Mouse (Mus musculus) liver, embryonic 14.5 days (tissue): Measurements from ENCODE around the gene Map2. TPM values are rescaled to one million over a fixed set of nuclear protein-coding genes. Genes with fewer than 3 reads are reported as not detected.

Source experiments
- ATAC-seq: fragments of 200-750 bp; cut with Nextera tagmentation; 2 replicates; pipeline ENCODE4 v1.8.0; 2017; ENCODE audit warnings: moderate number of reproducible peaks, mild to moderate bottlenecking, moderate library complexity; ENCODE audit not compliant: insufficient read depth
- DNase-seq, 3 experiments: peaks; one replicate each; pipeline ENCODE4 v3.0.0-alpha.2; 2012 to 2013; ENCODE audit warnings: low read depth in 3 of 3, low spot score in 3 of 3
- H3K27ac ChIP-seq: fragments of 300-500 bp; sonication (generic); 2 replicates; pipeline ENCODE4 v1.5.1; 2014; ENCODE audit warnings: moderate library complexity, mild to moderate bottlenecking, control low read depth, inconsistent platforms
- H3K27me3 ChIP-seq: fragments of 300-500 bp; sonication (generic); 2 replicates; pipeline ENCODE4 v1.6.1; 2014; ENCODE audit warnings: mild to moderate bottlenecking, low read length, moderate library complexity; ENCODE audit not compliant: control insufficient read depth, insufficient read depth
- H3K36me3 ChIP-seq: fragments of 300-500 bp; sonication (generic); replicated peaks from 2 replicates; pipeline ENCODE4 v1.6.1; 2014; ENCODE audit warnings: low read depth; ENCODE audit not compliant: control insufficient read depth, insufficient read depth
- H3K4me1 ChIP-seq, 2 experiments: fragments of 200-500 bp in 1 of 2; fragments of 300-500 bp in 1 of 2; sonication (generic) in 1 of 2; replicated peaks; 2 replicates each; pipeline ENCODE4 v1.6.1; 2012 to 2014; ENCODE audit warnings: antibody characterized with exemption in 1 of 2, inconsistent platforms in 1 of 2, low read length in 1 of 2; ENCODE audit not compliant: control insufficient read depth in 2 of 2, insufficient read depth in 2 of 2
- H3K4me2 ChIP-seq: fragments of 300-500 bp; sonication (generic); 2 replicates; pipeline ENCODE4 v1.6.1; 2014; ENCODE audit warnings: low read depth, mild to moderate bottlenecking, control low read depth, moderate library complexity
- H3K4me3 ChIP-seq, 2 experiments: fragments of 200-500 bp in 1 of 2; fragments of 300-500 bp in 1 of 2; sonication (generic) in 1 of 2; 2 replicates each; pipeline ENCODE4 v1.5.1; 2012 to 2014; ENCODE audit warnings: low read depth in 2 of 2, low read length in 2 of 2, mild to moderate bottlenecking in 2 of 2, control low read depth in 1 of 2, inconsistent platforms in 1 of 2, moderate library complexity in 1 of 2; ENCODE audit not compliant: insufficient read depth in 1 of 2
- H3K9ac ChIP-seq: fragments of 300-500 bp; sonication (generic); replicated peaks from 2 replicates; pipeline ENCODE4 v1.6.1; 2014; ENCODE audit warnings: mild to moderate bottlenecking, control low read depth, moderate library complexity
- H3K9me3 ChIP-seq: fragments of 300-500 bp; sonication (generic); 2 replicates; pipeline ENCODE4 v1.6.1; 2016; ENCODE audit warnings: low read length, mixed read lengths; ENCODE audit not compliant: control insufficient read depth
- CTCF ChIP-seq: IDR thresholded peaks from 2 replicates; pipeline ENCODE4 v1.5.1; 2016; ENCODE audit warnings: antibody characterized with exemption, low read depth, control low read depth
- EP300 ChIP-seq: IDR thresholded peaks from 2 replicates; pipeline ENCODE4 v1.6.1; 2016; ENCODE audit warnings: antibody characterized with exemption, low read depth
- WGBS: fragments of 180-500 bp; shearing (Covaris S2); extraction: QIAGEN DNeasy Blood & Tissue Kit; methylation state at CpG from one replicate; pipeline ENCODE4 v1.1.7; 2014; ENCODE audit not compliant: insufficient replicate concordance; 5-methylcytosine and 5-hydroxymethylcytosine counted together
- polyA plus RNA-seq, 2 experiments: library from polyadenylated mRNA; depleted of rRNA in 1 of 2; stranded (reverse) in 1 of 2; unstranded in 1 of 2; fragments of >200 nt; fragmentation: Nextera tagmentation in 1 of 2; extraction: Ambion mirVana in 1 of 2; gene quantifications; 2 replicates each; pipeline versions ENCODE4 v1.2.1 to v1.2.3; 2012 to 2014

Map2 gene
- polyA plus RNA-seq, 2 experiments, result 0.62 to 0.64 TPM

- H3K4me2 ChIP-seq, result no peak overlapping the region
- no peaks in the 10 kb centered on the region for H3K27me3 ChIP-seq
- WGBS, result 57% methylated on average over 15 of the region's 15 CpGs
- H3K4me3 ChIP-seq, result no peak overlapping the region
- no peak for TF ChIP-seq CTCF
- no peak overlapping the region for H3K9ac ChIP-seq
- H3K27ac ChIP-seq, result no peak overlapping the region
- H3K36me3 ChIP-seq, result no peaks in the 10 kb centered on the region
- H3K4me1 ChIP-seq, result peaks cover 0 to 2% of the 10 kb centered on the region in 2 experiments; a peak in 1 of 4 replicates
- no peaks in the 10 kb centered on the region for H3K9me3 ChIP-seq
- ATAC-seq (no peak), DNase-seq (no peak)
Measured at GRCm38 (mm10) chr1:66321631-66322142, 146.6 kb downstream of the Map2 start.

DNA sequence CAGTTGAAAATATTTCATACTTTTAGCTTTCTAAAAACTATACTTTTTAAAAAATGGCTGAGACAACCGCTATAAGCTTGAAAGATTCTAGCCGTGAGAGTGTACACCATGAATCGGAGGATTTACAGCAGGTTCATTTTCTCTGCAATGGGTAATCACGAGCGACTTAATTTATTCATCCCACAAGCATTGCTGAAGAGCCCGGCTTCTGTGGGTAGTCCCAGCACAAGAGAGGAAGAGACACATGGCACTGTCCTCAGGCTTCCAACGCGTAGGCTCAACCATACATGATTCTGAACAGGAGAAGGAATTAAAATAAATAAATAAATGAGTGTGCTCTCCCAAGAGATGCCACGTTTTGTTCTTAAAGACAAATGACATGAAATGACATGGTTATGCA is 148.4 kb downstream of the Map2 start:
- Histone ChIP-seq H3K4me3 (no peak overlapping the region), H3K9ac (no peak overlapping the region), H3K36me3 (no peaks in the 10 kb centered on the region), H3K4me2 (no peak overlapping the region), H3K27ac (no peak overlapping the region), H3K9me3 (no peaks in the 10 kb centered on the region), H3K27me3 (no peaks in the 10 kb centered on the region), H3K4me1 (peaks cover 0 to 2% of the 10 kb centered on the region in 2 experiments; a peak in 1 of 4 replicates)
- ATAC-seq (no peak), DNase-seq (no peak)
- WGBS, result 68% methylated on average over 9 of the region's 9 CpGs
- TF ChIP-seq CTCF, result no peak
- no peak for TF ChIP-seq EP300

- no peak for ATAC-seq
- Histone ChIP-seq H3K9ac (no peak overlapping the region), H3K27ac (no peak overlapping the region), H3K4me1 (peaks cover 0 to 2% of the 10 kb centered on the region in 2 experiments; a peak in 1 of 4 replicates), H3K27me3 (no peaks in the 10 kb centered on the region), H3K4me3 (no peak overlapping the region), H3K36me3 (no peaks in the 10 kb centered on the region), H3K9me3 (no peaks in the 10 kb centered on the region), H3K4me2 (no peak overlapping the region)
- no peak for TF ChIP-seq CTCF
- no peak for TF ChIP-seq EP300
- no peak for DNase-seq
Measured at GRCm38 (mm10) chr1:66324951-66325350, 149.9 kb downstream of the Map2 start.

DNA sequence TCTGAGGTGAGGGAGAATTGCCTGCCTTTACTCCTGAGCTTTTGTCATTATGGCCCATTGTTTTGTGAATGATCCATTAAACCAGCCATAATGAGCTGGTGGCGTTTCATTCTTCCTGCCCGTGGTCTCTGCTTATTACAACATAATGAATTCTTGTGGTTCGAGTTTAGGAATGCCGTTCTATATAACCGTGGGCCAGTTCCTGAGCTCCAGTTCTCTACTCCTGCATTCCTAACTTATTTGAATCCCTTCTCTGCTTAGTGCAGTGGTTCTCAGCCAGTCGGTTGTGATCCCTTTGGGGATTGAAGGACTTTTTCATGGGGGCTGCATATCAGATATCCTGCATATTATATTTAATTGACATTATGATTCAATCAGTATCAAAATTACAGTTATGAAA is 153.9 kb downstream of the Map2 start:
- Histone ChIP-seq H3K4me1 (peaks cover 0 to 2% of the 10 kb centered on the region in 2 experiments; a peak in 1 of 4 replicates), H3K9me3 (no peaks in the 10 kb centered on the region), H3K27ac (no peak overlapping the region), H3K9ac (no peak overlapping the region), H3K27me3 (no peaks in the 10 kb centered on the region), H3K4me2 (no peak overlapping the region), H3K36me3 (no peaks in the 10 kb centered on the region), H3K4me3 (no peak overlapping the region)
- DNase-seq (no peak), ATAC-seq (no peak)
- 31% methylated on average over 6 of the region's 6 CpGs for WGBS
- no peak for TF ChIP-seq CTCF
- TF ChIP-seq EP300, result no peak

GRCm38 (mm10) chr1:66329534-66329933 is 154.5 kb downstream of the Map2 start:
- no peak overlapping the region for H3K27ac ChIP-seq
- H3K4me2 ChIP-seq, result no peak overlapping the region
- no peak overlapping the region for H3K4me3 ChIP-seq
- DNase-seq, result no peak
- H3K27me3 ChIP-seq, result no peaks in the 10 kb centered on the region
- no peaks in the 10 kb centered on the region for H3K4me1 ChIP-seq
- no peak overlapping the region for H3K9ac ChIP-seq
- no peaks in the 10 kb centered on the region for H3K9me3 ChIP-seq
- no peak for TF ChIP-seq EP300
- no peak for TF ChIP-seq CTCF
- no peaks in the 10 kb centered on the region for H3K36me3 ChIP-seq
- ATAC-seq, result no peak
